Mouse (Mus musculus) bone marrow macrophage, adult 2 months (primary cell): ENCODE results near the gene Slc25a34.

Experiments
- CTCF ChIP-seq: IDR thresholded peaks from 2 replicates; pipeline ENCODE4 v1.5.1; 2012; ENCODE audit warnings: low read depth, mild to moderate bottlenecking, low read length, moderate library complexity
- POLR2A ChIP-seq: IDR thresholded peaks from 2 replicates; pipeline ENCODE4 v1.6.1; 2012; ENCODE audit warnings: mild to moderate bottlenecking, low read depth, low read length, borderline replicate concordance

- TF ChIP-seq CTCF (no peak), POLR2A (no peak)
These were observed 8.7 kb upstream of the Slc25a34 start for GRCm38 (mm10) chr4:141632111-141632873.
